Mouse (Mus musculus) embryonic facial prominence, embryonic 14.5 days (tissue): Measurements from ENCODE around the gene Ttc28. TPM values are rescaled to one million over a fixed set of nuclear protein-coding genes. Genes with fewer than 3 reads are reported as not detected.
A peak's percentile ranks its signal among the peaks of the same experiment; 100 is the strongest.

Source experiments
- ATAC-seq: fragments of 200-750 bp; cut with Nextera tagmentation; 2 replicates; pipeline ENCODE4 v1.8.0; 2017; ENCODE audit warnings: low read depth, moderate number of reproducible peaks, moderate TSS enrichment
- DNase-seq: peaks from one replicate; pipeline ENCODE4 v3.0.0-alpha.2; 2015; ENCODE audit warnings: low spot score
- H3K27ac ChIP-seq: fragments of 300-500 bp; sonication (generic); replicated peaks from 2 replicates; pipeline ENCODE4 v1.5.1; 2014; ENCODE audit warnings: low read depth, mild to moderate bottlenecking, low read length, moderate library complexity
- H3K27me3 ChIP-seq: fragments of 300-500 bp; sonication (generic); replicated peaks from 2 replicates; pipeline ENCODE4 v1.6.1; 2014; ENCODE audit warnings: low read length; ENCODE audit not compliant: control insufficient read depth, insufficient read depth
- H3K36me3 ChIP-seq: fragments of 300-500 bp; sonication (generic); 2 replicates; pipeline ENCODE4 v1.6.1; 2014; ENCODE audit warnings: low read length, mixed read lengths; ENCODE audit not compliant: control insufficient read depth, insufficient read depth
- H3K4me1 ChIP-seq: fragments of 300-500 bp; sonication (generic); 2 replicates; pipeline ENCODE4 v1.6.1; 2014; ENCODE audit warnings: antibody characterized with exemption, low read length; ENCODE audit not compliant: control insufficient read depth, insufficient read depth
- H3K4me2 ChIP-seq: fragments of 300-500 bp; sonication (generic); 2 replicates; pipeline ENCODE4 v1.6.1; 2014; ENCODE audit warnings: low read depth, mild to moderate bottlenecking, low read length, moderate library complexity, mixed read lengths
- H3K4me3 ChIP-seq: fragments of 300-500 bp; sonication (generic); 2 replicates; pipeline ENCODE4 v1.5.1; 2014; ENCODE audit warnings: low read depth, mild to moderate bottlenecking, low read length
- H3K9ac ChIP-seq: fragments of 300-500 bp; sonication (generic); 2 replicates; pipeline ENCODE4 v1.6.1; 2014; ENCODE audit warnings: low read depth, mild to moderate bottlenecking, low read length, moderate library complexity, mixed read lengths
- H3K9me3 ChIP-seq: fragments of 300-500 bp; sonication (generic); 2 replicates; pipeline ENCODE4 v1.6.1; 2016; ENCODE audit warnings: low read length; ENCODE audit not compliant: control insufficient read depth
- WGBS: fragments of 180-500 bp; shearing (Covaris S2); extraction: QIAGEN DNeasy Blood & Tissue Kit; methylation state at CpG from one replicate; pipeline ENCODE4 v1.1.7; 2014; 5-methylcytosine and 5-hydroxymethylcytosine counted together
- polyA plus RNA-seq: library from polyadenylated mRNA; unstranded; fragments of >200 nt; fragmentation: Nextera tagmentation; extraction: Ambion mirVana; gene quantifications from 2 replicates; pipeline ENCODE4 v1.2.1, GENCODE M21; 2014

Gene Ttc28
- polyA plus RNA-seq, 1 experiment from 2014 or later, result 17.4 TPM

DNA sequence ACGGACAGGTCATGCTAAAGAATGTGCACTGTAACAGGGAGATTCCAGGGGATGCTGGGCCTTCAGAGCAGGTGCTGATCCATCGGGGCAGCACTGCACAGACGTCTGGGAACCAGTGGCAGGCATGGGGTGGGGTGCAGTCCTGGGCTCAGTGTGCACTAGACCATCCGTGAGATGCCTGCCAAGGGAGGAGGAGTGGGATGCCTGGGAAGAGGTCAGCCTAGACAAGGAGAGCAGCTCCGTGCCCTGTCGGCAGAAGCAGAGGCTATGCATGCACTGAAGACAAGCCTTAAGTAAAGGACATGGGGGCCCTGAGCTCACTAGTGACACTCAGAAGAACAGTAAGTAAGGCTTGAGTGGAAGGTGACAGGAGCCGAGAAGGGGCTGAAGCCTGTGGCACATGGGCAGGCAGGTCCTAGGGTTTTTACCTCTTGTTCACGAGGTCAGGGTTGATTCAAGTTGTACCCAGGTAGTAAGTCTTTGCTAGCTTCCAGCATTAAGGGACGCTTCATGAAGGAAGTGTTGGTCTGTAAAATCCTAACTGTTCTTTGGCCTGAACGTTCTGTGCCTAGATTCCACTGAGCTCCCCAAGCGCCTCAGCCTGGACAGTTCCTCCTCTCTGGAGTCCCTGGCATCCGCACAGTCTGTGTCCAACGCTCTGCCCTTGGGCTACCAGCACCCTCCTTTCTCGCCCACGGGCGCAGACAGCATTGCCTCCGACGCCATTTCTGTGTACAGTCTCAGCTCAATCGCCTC, 405.0 kb downstream of the Ttc28 start:
- Histone ChIP-seq H3K4me3 (no peak overlapping the region), H3K27me3 (no peaks in the 10 kb centered on the region), H3K27ac (no peak overlapping the region), H3K36me3 (peaks cover 84% of the 10 kb centered on the region), H3K4me1 (no peaks in the 10 kb centered on the region), H3K9ac (no peak overlapping the region), H3K4me2 (no peak overlapping the region), H3K9me3 (no peaks in the 10 kb centered on the region)
- WGBS, result 85% methylated on average over 19 of the region's 19 CpGs
- DNase-seq, result no peak
- ATAC-seq, result no peak

DNA sequence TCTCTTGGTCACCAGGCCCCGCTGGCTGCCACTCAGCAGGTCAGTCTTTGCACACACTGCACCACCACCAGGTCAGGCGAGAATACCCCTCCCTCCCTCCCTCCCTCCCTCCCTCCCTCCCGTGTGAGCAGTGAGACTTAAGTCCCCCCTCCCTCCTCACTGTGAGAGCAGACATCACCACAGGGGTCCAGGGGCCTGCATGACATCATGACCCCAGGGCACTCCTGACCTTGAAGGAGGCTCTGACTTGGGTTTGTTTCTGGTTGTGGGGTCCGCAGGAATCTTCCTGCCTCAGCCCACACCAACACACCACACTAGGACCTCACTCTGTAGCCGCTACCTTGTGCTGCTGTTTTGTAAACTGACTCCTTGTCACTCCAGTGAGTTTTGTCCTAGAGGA, 408.0 kb downstream of the Ttc28 start:
- H3K9ac ChIP-seq, result no peak overlapping the region
- ATAC-seq, result no peak
- no peak overlapping the region for H3K27ac ChIP-seq
- H3K36me3 ChIP-seq, result peaks cover 59% of the 10 kb centered on the region
- H3K27me3 ChIP-seq, result no peaks in the 10 kb centered on the region
- WGBS, result 70% methylated on average over 5 of the region's 5 CpGs
- DNase-seq, result no peak
- H3K4me2 ChIP-seq, result no peak overlapping the region
- H3K4me3 ChIP-seq, result no peak overlapping the region
- no peaks in the 10 kb centered on the region for H3K9me3 ChIP-seq
- H3K4me1 ChIP-seq, result no peaks in the 10 kb centered on the region

DNA sequence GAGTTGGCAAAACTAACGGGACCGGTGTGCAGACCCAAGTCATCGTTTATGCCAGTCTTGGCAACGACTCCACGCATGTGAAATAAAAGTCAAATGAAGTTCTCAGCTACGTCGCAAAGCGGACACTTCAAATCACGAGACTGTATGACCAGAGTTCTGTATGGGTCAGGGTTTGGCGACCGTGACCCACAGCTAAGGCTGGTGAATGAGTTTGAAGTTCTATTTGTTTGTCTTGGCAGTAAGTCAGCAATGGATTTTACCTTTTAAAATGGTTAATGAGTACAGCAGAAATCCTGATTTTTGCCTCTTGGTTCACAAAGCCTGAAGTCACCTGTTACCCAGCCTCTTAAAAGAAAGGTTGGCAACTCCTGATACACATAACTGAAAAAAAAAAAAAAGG, 408.9 kb downstream of the Ttc28 start:
- H3K27me3 ChIP-seq, result no peaks in the 10 kb centered on the region
- no peak overlapping the region for H3K4me3 ChIP-seq
- no peaks in the 10 kb centered on the region for H3K4me1 ChIP-seq
- DNase-seq (no peak), ATAC-seq (no peak)
- H3K4me2 ChIP-seq, result no peak overlapping the region
- peaks cover 50% of the 10 kb centered on the region for H3K36me3 ChIP-seq
- WGBS, result 86% methylated on average over 11 of the region's 11 CpGs
- no peak overlapping the region for H3K9ac ChIP-seq
- H3K9me3 ChIP-seq, result no peaks in the 10 kb centered on the region
- no peak overlapping the region for H3K27ac ChIP-seq

DNA sequence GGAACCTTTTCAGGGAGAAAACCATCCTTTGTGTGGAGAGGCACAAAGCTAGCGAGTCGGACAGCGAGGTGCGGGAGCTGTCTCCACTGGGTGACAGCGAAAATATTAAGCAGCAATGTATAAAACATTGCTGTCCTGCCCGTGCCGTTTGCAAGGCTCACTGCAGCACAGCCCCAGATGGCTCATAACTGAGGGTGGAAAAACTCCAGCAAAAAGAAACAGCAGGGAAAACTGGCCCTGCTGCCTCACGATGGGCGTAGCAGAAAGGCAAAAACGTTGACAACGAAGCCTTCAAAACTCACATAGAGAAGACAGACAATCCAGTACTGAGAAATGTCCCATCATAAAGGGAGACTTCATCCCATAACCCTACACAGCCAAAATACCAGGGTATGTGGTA, 410.5 kb downstream of the Ttc28 start:
- H3K4me2 ChIP-seq, result no peak overlapping the region
- no peaks in the 10 kb centered on the region for H3K9me3 ChIP-seq
- ATAC-seq (no peak), DNase-seq (no peak)
- H3K36me3 ChIP-seq, result peaks cover 35% of the 10 kb centered on the region
- H3K4me3 ChIP-seq, result no peak overlapping the region
- WGBS, result 73% methylated on average over 11 of the region's 11 CpGs
- no peak overlapping the region for H3K27ac ChIP-seq
- H3K9ac ChIP-seq, result no peak overlapping the region
- H3K27me3 ChIP-seq, result no peaks in the 10 kb centered on the region
- H3K4me1 ChIP-seq, result no peaks in the 10 kb centered on the region

DNA sequence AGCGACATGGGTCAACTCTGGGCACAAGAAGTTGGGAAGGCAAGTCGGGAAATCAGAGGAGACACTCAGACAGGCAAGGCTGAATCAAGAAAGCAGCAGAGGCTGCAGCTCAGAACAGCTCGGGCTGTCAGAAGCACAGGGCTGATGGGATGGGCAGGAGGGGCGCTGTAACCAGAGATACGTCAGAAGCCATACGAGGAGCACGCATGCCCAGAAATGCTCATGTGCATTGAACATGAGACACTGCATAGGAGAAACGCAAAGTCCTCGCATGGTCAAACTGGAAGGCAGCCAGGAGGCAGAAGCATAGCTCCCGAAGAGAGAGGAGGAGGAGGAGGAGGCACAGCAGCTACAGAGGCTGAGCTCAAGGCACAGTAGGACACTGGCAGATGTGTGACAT, 412.0 kb downstream of the Ttc28 start:
- Histone ChIP-seq H3K27me3 (no peaks in the 10 kb centered on the region), H3K9ac (0 out of 2 replicates have a peak overlapping the region, but pooled peaks have one; percentile 30), H3K4me3 (peak overlapping the region; percentile 11; the same call in 1 of the 2 replicates), H3K36me3 (peaks cover 19% of the 10 kb centered on the region), H3K4me2 (peak overlapping the region; percentile 46), H3K9me3 (no peaks in the 10 kb centered on the region), H3K4me1 (no peaks in the 10 kb centered on the region), H3K27ac (peak overlapping the region; percentile 48; the same call in 1 of the 2 replicates)
- 34% methylated on average over 10 of the region's 10 CpGs for WGBS
- ATAC-seq, result peak; percentile 91
- DNase-seq, result peak; percentile 90

DNA sequence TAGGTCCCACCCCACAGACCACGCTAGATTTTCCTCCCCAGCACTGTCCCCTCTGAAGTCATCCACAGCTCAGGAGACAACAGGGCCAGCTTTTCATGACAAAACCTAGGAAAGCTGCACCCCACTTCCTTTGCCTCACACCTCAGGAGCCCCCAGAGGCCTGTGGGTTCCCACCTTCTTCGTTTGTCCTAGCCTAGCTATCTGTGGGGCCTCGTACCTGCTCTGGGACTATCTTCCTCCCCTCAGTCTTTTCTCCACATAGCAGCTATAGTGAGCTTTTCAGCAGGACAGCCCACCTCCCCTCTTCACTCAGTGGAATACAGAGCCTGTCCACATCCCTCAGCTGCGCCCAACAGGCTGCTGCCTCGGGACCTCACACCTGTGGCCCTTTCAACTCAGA, 418.2 kb downstream of the Ttc28 start:
- no peak for ATAC-seq

DNA sequence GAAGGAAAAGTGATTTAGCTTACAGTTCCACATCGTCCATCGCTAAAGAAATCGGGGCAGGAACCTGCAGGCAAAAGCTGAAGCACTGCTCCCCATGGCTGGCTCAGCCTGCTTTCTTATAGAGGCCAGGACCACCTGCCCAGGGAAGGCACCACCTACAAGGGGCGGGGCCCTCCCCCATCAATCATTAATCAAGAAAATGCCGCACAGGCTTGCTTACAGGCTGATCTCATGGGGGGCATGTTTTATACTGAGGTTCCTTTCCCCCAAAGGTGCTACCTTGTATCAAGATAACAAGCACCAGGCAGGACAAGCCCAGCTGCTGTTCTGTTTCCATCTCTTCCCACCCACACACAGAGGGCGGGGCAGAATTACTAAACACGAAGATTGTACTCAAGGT, 419.1 kb downstream of the Ttc28 start:
- DNase-seq (no peak), ATAC-seq (no peak)
- Histone ChIP-seq H3K27ac (no peak overlapping the region), H3K27me3 (no peaks in the 10 kb centered on the region), H3K4me2 (no peak overlapping the region), H3K9me3 (no peaks in the 10 kb centered on the region), H3K36me3 (no peaks in the 10 kb centered on the region), H3K4me3 (no peak overlapping the region), H3K4me1 (no peaks in the 10 kb centered on the region), H3K9ac (no peak overlapping the region)
- WGBS, result 35% methylated on average over 7 of the region's 7 CpGs

More for the DNA sequence above, 418.2 kb downstream of the Ttc28 start:
- Histone ChIP-seq H3K36me3 (no peaks in the 10 kb centered on the region), H3K27ac (no peak overlapping the region), H3K4me2 (no peak overlapping the region), H3K4me3 (no peak overlapping the region), H3K9ac (no peak overlapping the region), H3K27me3 (no peaks in the 10 kb centered on the region), H3K4me1 (no peaks in the 10 kb centered on the region), H3K9me3 (no peaks in the 10 kb centered on the region)
- 56% methylated on average over 5 of the region's 5 CpGs for WGBS
- no peak for DNase-seq

DNA sequence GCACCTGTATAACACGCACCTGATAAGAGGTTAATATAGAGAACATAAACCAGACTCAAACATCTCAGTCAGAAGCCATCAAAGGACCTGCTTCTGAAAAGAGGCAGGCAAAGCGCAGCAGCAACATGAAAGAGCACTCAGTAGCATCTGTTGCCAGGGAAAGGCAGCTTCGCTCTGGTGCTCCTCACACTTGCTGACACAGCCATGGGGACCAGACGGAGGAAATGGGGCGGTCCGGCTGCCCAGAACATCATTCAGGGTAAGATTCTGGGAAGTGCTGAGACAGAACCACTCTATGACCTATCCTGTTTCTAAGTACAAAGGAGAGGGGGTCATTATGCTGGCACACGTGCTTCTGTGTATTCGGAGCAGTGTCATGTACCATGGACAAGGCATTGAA, 421.2 kb downstream of the Ttc28 start:
- Histone ChIP-seq H3K9me3 (0 out of 2 replicates have a peak, but pooled peaks cover 6% of the 10 kb centered on the region), H3K9ac (no peak overlapping the region), H3K4me2 (no peak overlapping the region), H3K4me3 (no peak overlapping the region), H3K36me3 (no peaks in the 10 kb centered on the region), H3K4me1 (no peaks in the 10 kb centered on the region), H3K27ac (no peak overlapping the region), H3K27me3 (no peaks in the 10 kb centered on the region)
- DNase-seq (no peak), ATAC-seq (no peak)
- WGBS, result 76% methylated on average over 8 of the region's 8 CpGs

DNA sequence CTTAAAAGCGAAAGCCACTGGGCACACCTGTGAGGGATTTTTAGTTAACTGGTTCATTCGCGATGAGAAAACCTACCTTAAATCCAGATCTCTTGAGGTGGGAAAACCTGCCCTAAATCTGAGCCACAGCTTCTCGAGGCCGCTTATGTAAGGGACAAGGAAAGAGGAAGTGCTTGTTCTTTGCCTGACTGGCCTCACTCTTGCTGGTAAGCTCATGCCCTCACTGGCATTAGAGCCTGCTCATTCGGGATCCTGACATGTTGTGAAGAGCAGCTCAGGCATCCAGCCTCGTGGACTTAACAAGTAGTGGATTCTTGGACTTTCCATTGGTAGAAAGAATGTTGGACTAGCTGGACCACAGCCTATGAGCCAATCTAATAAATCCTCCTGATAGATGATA, 422.1 kb downstream of the Ttc28 start:
- 62% methylated on average over 7 of the region's 7 CpGs for WGBS
- ATAC-seq, result no peak
- H3K4me1 ChIP-seq, result no peaks in the 10 kb centered on the region

More for the DNA sequence above, 422.1 kb downstream of the Ttc28 start:
- Histone ChIP-seq H3K27me3 (no peaks in the 10 kb centered on the region), H3K27ac (no peak overlapping the region), H3K4me2 (no peak overlapping the region), H3K9me3 (0 out of 2 replicates have a peak, but pooled peaks cover 6% of the 10 kb centered on the region), H3K4me3 (no peak overlapping the region), H3K9ac (no peak overlapping the region), H3K36me3 (no peaks in the 10 kb centered on the region)
- DNase-seq, result no peak
